Mouse (Mus musculus): ENCODE results near the gene Gramd4.
"Not testable (repeated sequence)": the region's sequence is repeated elsewhere in the genome, so short reads cannot be mapped to it uniquely, and the experiment has no call there.

- TF ChIP-seq CTCF (IDR thresholded peaks at IDR 0.05; ENCODE audit: low read depth, low read length); POLR2AphosphoS5 (IDR thresholded peaks at IDR 0.05; ENCODE audit: insufficient replicate concordance, low read depth, low read length); GATA1 (IDR thresholded peaks at IDR 0.05; ENCODE audit: borderline replicate concordance, low read length); GATA2 (IDR thresholded peaks at IDR 0.05; ENCODE audit: borderline replicate concordance, low read depth, low read length): not testable (repeated sequence)
These were observed 2.6 kb upstream of the Gramd4 start for GRCm38 (mm10) chr15:86054861-86055260.

All from G1E (cell line).